Mouse (Mus musculus): Measurements from ENCODE around the gene Rps6kb2. TPM values are rescaled to one million over a fixed set of nuclear protein-coding genes. Genes with fewer than 3 reads are reported as not detected.

Gene Rps6kb2
- total RNA-seq (2021) = 10 to 100 TPM; 26.0 to 26.3 TPM

DNA sequence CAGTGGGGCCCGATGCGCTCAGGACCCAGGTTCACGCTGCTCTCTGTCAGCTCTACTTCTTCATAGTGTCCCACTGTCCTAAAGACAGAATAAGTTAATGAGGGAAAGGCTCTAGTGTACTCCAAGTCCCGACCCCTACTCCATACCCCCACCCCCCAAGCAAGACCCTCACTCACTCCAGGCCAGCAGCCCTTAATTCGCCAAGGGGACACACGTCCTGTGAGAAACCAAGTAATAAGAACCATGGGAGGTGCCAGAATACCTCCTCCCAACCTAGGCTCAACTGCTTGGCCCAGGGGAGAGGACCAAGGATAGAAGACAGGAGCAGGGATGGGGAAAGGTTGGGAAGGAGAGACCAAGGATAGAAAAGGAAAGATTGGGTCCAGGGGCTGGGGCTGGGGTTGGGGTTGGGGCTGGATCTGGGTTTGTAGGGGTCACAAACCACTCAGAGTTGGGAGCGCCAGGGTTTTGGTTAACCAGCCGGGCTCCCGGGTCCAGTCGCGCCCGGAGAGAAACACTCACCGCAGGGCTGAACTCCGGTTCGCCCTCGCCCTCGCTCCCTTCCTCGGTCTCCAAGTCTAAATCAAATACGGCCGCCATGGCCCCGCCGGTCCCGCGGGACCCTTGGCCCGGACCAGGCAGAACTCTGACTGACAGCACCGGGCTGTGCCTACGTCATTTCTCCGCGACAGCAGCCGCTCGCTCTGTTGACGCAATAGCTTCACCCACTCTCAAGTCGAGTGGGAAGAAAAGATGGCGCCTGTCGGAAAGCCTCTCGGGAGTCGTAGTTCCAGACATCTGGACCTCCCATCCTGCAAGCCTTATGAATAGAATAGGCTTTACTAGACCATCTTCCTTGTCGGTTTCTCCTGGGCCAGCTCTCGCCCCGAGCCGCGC, at the start of gene Rps6kb2:
Rps6kb2 (minus strand) TSS at position 709 of the 897 bp plus-strand sequence.
- peak; percentile 96 for DNase-seq

DNA sequence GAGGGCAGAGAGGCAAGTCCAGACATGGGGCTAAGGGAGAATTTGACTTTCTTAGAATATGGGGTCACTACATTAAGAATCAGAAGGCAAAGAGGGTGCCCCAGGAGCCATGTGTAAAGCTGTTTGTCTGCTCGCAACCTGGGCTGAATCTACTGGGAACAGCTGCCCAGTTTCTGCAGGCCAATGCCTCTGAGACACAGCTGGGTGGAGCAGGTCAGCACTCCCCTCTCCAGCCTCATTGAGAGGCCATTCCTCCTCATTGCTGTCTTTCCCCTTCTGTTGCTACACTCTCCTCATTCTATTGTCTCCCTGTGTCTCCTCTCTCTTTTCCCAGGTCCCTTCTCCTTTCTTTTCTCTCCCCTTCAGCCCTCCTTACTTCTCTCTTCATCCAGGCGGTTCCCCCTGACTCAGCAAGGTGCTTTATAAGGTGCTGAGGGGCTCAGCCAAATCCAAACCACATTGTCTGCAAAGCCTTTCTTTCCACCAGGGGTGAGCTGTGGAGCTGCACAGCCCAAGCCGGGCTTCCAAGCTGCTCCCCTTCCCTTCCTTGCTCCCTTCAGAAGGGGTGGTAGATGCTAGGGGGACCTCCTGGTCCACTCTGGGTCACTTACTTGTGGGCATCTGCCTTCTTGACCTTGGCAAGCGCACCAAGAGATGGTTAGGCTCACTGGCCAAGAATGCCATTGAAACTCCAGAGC, 48.9 kb upstream of the Rps6kb2 start:
- no peak for DNase-seq

DNA sequence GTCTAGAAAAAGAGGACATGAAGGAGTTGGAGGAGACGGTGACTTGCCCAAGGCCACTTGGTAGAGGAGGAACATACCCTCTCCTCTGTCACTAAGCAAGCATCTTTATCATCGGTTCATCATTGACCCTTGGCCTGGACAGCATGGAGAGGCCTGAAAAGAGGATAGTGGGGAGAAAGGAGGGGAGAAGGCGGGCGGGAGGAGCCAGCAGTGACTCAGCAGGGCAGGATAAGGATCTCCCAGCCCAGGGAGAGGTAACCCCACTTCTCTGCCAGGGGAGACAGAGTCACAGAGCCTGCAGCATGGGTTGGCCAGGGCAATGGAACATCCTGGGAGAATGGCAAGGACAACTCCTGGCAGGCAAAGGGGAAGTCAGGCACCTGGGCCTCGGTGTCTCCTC, 45.4 kb upstream of the Rps6kb2 start:
- DNase-seq = no peak

DNA sequence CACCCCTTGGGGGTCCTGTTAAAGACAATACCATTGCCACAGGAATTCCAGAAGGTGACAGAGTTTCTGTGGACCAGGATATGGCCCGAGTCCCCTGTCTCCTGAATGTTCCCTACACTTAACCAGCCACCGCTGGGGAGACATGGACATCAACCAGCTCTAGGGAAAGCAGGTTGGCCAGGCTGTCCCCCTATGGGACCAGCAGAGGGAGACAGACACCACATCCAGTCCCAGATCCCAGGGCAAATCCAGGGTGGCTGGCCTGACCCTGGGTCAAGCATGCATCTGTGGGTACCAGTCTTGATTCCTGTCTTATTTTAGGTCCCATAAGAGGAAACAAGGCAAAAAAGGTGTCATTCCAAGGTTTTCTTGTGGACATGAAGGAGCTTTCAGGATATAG, 43.8 kb upstream of the Rps6kb2 start:
- peak; percentile 83 for DNase-seq

DNA sequence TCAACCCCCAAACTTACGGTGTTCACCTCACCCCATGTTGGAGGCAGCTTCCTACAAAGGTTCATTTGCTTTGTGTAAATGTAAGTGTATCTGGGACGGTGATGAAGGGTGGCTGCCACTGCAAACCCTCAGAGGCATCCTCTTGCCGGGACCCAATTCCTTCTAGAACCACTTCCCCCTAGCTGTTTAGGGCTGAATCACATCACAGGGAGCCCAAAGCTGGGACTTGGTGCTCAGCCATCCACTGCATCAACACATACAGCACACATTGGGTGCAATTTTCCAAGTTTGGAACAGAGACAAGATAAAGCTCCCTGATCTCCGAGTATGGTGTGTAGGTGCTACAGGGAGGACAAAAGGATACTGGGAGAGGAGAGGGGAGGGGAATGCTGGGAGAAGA, 41.7 kb upstream of the Rps6kb2 start:
- no peak for DNase-seq

DNA sequence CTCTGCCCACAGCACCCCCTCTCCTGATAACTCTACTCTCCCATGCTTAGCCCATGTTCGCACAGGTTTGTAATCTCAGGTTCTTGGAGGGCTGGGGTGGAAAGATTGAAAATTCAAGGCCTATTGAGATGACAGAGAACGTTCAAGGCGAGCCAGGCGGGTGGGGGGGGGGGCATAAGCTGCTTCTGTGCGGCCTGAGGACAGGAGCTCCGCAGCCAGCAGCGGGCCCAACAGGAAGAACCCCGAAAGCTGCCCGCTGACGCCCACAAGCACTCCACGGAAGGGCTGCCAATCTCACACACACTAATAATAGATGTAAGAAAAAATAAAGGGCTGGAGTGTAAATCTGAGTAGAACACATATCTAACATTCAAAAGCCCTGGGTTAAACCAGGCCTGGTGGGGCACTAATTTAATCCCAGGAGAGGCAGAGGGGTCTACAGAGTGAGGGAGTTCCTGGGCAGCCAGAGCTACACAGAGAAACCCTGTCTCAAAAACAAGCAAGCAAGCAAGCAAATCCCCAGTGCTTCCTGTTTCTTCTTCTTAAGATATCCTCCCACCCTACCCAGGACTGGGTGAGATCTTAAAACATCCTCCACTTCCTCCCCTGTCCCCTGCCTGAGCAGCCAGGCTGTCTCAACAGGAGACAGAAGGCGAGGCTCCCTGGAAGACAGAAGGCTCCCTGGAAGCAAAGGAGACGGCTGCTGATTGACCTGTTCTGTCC, 40.6 kb upstream of the Rps6kb2 start:
- DNase-seq = no peak

DNA sequence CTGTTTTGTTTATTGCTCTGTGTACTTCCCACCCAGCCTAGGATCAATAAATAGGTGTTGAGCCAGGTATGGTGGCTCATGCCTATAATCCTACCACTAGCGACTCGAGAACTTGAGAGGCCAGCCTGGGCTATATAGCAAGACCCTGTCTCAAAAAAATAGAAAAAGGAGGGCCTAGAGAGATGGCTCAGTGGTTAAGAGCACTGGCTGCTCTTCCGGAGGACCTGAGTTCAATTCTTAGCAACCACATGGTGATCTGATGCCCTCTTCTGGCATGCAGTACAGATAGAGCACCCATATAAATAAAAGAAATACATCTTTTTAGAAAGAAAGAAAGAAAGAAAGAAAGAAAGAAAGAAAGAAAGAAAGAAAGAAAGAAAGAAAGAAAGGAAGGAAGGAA, 40.0 kb upstream of the Rps6kb2 start:
- no peak for DNase-seq

DNA sequence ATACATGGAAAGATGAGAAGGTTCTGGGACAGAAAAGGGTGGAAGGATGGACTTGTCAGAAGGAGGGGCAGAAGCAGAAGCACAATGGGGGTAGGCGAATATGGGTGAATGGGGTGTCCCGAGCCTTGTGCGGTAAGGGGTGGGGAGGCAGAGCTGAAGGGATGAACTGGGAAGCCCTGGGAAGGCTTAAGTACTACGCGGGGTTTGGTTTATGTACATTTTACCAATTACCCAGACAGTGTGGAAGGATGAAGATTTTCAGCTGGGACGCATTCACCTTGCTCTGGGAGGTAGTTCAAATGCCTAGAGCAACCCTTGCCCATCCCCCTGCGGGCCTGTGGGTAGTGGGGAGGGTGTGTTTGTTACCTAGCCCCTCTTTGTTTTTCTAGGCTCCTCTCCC, 39.0 kb upstream of the Rps6kb2 start:
- no peak for DNase-seq

DNA sequence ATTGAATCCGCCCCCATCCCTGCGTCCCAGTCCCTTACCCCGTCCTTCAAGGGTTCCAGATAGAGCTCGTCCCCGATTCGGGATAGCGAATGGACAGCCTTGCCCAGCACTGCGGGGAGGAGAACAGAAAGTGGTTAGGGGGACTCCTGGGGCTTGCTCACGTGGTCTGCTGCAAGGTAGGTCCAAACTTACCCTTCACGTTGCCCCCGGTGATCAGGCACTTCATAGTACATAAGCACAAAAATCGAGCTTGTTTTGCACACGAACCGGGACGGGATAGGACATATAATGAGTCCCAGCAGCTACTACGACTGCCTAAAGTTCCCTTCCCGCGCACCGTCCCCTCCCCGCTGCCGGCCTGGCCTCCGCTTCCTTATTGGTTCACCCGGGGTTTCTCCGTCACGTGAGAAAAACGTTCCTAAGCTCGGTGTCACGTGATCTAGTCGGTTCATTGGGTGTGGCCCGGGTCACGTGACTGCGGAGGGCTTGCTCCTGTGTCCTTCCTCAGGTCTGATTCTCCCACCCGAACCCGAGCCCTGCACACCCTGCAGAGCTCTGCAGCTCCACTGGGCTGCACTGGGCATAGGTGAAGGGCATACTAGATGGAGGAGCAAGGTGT, 38.2 kb upstream of the Rps6kb2 start, which contains the start of gene Rad9a:
Rad9a (minus strand) TSS at position 372 of the 619 bp plus-strand sequence.
- DNase-seq = peak; percentile 95

DNA sequence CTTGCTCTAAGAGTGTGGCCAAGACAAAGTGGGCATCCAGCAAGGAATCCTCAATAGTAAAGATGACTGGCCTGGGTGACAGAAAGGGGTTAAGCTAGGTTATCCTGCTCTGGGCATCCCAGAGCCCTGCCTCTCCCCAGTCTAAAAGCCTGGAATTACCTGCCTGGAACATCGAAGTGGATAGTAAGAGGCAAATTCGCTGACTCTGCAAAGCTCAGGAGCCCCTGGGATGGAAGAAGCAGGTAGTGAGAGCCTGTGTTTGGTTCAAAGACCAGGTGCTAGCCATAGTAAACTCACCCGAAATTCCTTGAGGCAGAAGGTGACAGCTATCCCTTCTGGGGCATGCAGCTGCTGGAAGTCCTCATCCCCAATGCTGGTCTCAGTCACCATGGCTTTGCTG, 34.0 kb upstream of the Rps6kb2 start:
- DNase-seq = no peak

DNA sequence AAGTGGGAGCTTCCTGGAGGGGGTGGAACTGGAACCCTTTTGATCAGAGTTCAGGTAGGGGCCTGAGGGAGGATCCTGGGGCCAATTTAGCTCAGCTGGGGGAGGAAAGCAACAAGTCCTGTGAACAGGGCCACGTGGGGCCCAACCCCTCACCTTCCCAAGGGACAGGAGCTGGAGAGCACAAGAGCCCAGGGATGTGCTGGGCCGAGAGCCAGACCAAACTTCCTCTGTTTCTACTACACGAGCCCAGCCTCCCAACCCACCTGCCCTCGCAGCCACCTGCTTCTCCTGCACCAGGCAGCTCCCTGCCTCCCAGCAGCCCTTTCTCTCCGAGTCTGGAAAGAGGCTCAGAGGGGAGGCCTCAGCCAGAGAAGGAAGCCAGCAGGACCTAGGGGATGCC, 33.4 kb upstream of the Rps6kb2 start:
- no peak for DNase-seq

DNA sequence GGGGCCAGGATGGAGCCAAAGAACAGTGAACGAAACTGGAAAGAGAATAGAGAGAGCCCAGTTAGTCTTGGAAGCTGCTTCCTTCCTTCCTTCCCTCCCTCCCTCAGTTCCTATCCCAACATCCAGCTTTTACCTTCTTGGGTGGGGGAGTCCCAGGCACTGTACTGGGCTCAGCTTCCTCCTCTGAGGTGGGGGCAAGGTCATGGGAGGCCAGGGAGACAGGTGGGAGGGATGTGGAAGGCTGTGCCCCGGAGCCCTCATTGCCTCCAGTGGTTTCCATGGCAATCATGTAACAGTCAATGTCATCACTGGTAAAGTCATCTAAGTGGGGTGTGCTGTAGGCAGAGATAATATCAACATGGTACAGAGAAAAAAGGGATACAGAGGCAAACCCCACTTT, 32.9 kb upstream of the Rps6kb2 start:
- no peak for DNase-seq

DNA sequence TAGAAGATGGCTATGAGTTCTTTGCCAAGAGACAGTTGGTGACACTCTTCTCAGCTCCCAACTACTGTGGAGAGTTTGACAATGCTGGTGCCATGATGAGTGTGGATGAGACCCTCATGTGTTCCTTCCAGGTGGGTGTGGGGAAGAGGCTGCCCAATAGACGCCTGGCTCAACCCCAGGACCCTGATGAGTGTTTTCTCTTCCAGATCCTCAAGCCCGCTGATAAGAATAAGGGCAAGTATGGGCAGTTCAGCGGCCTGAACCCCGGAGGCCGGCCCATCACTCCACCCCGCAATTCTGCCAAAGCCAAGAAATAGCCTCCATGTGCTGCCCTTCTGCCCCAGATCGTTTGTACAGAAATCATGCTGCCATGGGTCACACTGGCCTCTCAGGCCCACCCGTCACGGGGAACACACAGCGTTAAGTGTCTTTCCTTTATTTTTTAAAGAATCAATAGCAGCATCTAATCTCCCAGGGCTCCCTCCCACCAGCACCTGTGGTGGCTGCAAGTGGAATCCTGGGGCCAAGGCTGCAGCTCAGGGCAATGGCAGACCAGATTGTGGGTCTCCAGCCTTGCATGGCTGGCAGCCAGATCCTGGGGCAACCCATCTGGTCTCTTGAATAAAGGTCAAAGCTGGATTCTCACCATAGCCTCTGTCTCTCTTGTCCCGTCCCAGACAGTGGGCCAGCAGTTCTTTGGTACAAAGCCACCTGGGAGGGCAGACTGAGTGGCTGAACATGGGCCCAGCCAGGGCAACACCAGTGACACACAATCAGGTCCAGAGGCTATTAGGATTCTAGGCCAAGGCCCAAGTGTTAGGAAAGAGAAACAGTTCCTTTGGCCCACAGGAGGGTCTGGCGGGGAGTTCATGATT, 31.9 kb upstream of the Rps6kb2 start:
- no peak for DNase-seq

DNA sequence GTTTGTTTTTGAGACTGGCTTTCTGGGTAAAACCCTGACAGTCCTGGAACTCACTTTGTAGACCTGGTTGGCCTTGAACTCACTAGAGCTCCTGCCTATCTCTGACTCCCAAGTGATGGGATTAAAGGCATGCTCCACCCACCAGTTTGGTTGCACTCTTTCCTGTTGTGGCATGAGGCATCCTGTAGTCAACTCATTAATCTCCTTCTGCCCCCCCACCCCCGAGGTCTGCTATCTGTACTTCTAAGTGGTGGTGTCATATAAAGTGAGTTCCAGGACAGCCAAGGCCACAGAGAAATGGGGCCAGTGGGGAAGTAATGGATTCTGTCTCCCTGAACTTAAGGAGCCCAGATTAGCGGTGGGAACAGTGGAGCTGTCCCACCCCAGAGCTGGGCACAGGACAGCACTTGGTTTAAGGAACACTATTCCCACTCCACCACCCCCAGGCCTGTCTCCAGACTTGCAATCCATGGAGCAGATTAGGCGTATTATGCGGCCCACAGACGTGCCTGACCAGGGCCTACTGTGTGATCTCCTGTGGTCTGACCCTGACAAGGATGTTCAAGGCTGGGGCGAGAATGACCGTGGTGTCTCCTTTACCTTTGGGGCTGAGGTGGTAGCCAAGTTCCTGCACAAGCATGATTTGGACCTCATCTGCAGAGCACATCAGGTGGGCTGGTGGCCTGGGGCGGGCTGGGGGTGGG, 31.0 kb upstream of the Rps6kb2 start:
- no peak for DNase-seq

DNA sequence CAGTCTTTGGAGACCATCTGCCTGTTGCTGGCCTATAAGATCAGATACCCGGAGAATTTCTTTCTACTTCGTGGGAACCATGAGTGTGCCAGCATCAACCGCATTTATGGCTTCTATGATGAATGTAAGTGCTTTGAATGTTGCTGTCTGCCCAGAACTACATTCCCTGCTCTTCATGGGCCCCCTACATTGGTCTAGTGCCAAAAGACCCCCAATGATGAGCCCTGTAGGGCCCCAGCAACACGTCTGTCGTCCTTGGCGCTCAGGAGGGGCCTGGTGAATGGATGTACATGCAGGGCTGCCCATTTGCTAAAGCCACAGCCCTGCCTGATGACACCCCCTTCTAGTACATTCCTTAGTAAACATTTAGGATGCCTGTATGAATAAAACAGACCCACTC, 30.0 kb upstream of the Rps6kb2 start:
- no peak for DNase-seq

DNA sequence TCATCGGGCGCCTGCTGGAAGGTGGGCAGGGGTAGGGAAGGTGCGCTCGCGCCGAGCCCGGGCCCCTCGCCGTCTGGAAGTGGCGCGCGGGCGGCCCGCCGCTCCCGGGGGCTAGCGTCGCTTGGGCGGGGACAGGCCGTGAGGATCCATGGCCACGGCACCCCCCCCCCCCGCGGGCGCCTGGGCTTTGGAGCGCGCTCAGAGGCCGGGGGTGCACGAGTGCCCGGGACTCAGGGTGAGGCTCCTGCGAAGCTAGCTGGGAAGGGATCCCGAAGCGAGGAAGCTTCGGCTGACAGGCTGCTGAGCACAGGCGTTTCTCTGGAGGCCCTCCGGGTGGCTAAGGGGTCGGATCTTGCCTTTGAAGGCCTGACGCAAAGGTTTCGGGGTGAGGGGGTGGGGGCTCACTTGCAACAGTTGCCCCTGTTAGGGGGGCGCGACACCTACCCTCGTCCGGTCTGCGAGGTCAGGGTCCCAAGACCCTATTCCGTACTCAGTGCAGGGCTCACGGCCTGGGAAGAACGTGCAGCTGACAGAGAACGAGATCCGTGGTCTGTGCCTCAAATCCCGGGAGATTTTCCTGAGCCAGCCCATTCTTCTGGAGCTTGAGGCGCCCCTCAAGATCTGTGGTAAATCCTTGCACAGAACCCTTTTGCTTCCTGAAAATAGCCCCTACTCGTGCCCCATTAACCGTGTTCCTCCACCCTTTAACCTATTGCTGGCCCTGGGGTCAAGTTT, 29.3 kb upstream of the Rps6kb2 start:
- DNase-seq = no peak

DNA sequence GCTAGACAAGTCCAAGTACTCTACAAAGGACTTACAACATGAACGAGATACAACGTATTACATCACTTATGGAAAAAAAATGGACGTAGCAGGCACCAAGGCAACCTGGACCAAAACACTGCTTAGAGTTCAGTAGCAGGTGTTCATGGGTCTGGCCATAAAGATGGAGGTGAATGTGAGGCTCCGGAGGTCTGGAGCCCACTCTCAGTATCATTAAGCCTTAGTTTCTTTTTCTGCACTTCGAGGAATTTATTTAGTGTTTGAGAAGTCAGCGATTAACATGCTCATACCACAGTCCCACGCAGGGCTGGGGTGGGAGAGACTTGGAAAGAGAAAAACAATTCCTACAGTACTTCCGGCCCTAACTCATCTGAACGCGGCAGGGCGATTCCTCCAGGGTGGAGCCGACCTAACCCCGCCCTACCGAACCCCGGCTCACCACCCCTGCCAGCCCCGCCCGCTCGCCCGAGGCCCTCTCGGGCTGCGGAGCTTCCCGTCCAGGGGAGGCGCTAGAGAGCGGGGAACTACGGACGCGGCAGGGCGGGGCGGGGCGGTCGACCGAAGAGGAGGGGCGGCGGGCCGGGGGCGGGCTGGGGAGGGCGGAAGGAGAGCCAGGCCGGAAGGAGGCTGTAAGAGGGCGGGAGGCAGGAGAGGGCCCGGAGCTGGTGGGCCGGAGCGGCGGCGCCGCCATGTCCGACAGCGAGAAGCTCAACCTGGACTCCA, 28.5 kb upstream of the Rps6kb2 start, which contains the start of gene Ppp1ca:
Ppp1ca (plus strand) TSS at position 538 of the 723 bp plus-strand sequence.
- DNase-seq = peak; percentile 99

DNA sequence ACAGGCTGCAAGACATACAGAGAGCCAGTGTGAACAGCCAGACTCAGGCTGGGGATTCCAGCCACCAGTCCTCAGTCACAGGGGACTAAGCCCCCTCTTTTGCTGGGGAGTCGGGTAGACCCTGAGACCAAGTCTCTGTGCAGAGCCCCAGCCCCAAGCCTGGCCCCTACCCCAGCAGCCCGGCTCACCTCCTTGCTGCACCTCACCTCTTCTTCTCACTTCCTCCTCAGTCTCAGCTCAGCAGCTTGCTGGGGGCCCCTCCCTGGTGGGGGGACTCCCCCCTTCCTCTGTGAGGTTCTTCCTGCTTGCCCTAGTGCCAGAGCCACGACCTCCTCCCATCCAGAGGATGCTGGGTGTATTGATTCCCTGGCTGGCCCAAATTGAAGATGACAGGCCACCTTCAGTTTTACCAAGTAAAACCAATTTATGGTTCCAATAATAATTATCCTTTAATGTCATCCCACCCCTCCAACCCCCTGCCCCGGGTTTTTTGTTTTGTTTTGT, 27.7 kb upstream of the Rps6kb2 start, which contains the start of gene Tbc1d10c:
Tbc1d10c (minus strand) TSS at position 454 of the 504 bp plus-strand sequence.
- DNase-seq = no peak

DNA sequence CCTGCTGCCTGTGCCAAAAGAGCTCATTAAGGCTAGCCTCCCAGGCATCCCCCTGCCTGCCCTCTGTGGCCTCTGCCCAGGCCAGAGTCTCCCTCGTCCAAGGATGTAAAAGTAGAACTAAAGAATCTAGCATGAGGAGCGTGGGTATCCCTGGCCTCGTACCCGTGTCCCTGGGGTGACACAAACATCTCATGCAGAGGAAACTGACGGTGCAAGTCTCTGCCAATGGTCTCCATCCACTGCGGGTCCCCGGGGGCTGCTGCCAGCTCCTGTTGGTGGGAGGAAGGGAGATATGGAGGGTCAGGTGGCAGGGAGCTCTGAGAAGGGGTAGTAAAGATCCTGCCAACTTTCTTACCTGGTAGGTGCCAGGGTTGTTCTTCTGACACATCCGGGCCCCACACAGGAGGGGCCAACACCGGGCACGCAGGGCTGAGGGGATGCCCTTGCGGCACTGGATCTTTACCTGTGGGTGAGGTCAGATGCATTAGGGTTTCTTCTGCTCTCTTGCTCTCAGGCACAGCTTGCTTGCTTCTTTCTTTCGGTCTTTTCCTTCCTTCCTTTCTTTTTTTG, 26.0 kb upstream of the Rps6kb2 start:
- no peak for DNase-seq

Measured in heart, postnatal 4 days (tissue).